Comparison of ENCODE assay signal across 7 mouse cellular contexts in the genomic region with DNA sequence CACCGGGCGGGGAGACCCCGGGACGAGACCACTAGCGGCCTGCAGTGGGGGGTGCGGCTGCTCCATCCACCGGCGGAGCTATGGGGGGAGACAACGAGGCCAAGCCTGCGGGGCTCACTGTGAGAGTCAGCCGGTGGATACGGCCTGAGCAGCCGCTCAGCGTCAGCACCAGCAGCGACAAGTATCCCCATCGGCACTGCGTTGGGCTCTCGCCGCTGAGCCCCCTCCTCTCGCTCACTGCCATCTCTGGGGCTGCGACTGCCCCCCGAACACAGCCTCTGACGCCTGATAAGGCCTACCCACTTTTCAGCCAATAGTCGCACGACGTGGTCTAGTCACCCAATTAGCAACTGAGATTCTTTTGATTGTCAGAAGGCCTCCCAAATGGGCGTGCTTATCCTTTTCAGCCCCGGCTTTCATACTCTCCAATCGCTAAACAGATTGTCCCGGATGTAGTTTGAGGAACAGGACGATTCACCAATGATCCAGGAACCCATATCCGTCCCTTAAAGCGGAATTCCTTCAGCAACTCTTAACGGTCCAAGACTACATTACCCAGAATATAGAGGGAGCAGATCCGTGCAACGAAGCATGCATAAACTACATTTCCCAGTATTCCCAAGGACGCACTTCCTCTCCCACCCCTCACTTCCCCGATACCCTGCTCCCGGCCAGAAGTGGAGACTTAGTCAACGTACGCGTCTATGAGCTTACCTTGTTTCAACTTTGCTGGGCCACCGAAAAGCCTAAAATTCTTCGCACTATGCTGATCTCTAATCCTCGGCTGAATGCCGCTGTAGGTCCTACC. TPM values are rescaled to one million over a fixed set of nuclear protein-coding genes. Genes with fewer than 3 reads are reported as not detected.
DNase-seq lines count a peak whose midpoint lies in the region; ATAC-seq lines count a peak whose summit lies in the region.

No protein-coding gene starts in this region.

- no peaks in the 10 kb centered on the region for H3K9me3 ChIP-seq in embryonic facial prominence, embryonic 11.5 days (replicated peaks; ENCODE audit: control insufficient read depth, low read length)
- no peaks in the 10 kb centered on the region for H3K9me3 ChIP-seq in limb, embryonic 10.5 days (replicated peaks)
- H3K9me3 ChIP-seq in midbrain, embryonic 13.5 days, result no peaks in the 10 kb centered on the region

- H3K4me3 ChIP-seq in embryonic facial prominence, embryonic 11.5 days (ENCODE audit: low read depth, low read length), result peak overlapping the region; percentile 64
- H3K4me3 ChIP-seq in limb, embryonic 10.5 days, result peak overlapping the region; percentile 70
- H3K4me3 ChIP-seq in midbrain, embryonic 13.5 days (replicated peaks), result peak overlapping the region; percentile 58

- H3K4me2 ChIP-seq in embryonic facial prominence, embryonic 11.5 days (ENCODE audit: low read depth, low read length), result peak overlapping the region; percentile 68
- peak overlapping the region; percentile 90 for H3K4me2 ChIP-seq in midbrain, embryonic 13.5 days (replicated peaks)

- no peaks in the 10 kb centered on the region; the same call in none of the 2 replicates for H3K36me3 ChIP-seq in embryonic facial prominence, embryonic 11.5 days (replicated peaks; ENCODE audit: control insufficient read depth, insufficient read depth, low read depth, low read length)
- H3K36me3 ChIP-seq in limb, embryonic 10.5 days, result peaks cover 22% of the 10 kb centered on the region
- peaks cover 12% of the 10 kb centered on the region for H3K36me3 ChIP-seq in midbrain, embryonic 13.5 days

- WGBS in embryonic facial prominence, embryonic 11.5 days, result under 1% methylated on average over 46 of the region's 46 CpGs
- under 1% methylated on average over 46 of the region's 46 CpGs for WGBS in limb, embryonic 10.5 days
- under 1% methylated on average over 46 of the region's 46 CpGs for WGBS in midbrain, embryonic 13.5 days

- H3K9ac ChIP-seq in embryonic facial prominence, embryonic 11.5 days (replicated peaks; ENCODE audit: low read length), result peak overlapping the region; percentile 86
- peak overlapping the region; percentile 73 for H3K9ac ChIP-seq in midbrain, embryonic 13.5 days (replicated peaks)

- ATAC-seq in embryonic facial prominence, embryonic 11.5 days (replicated peaks; ENCODE audit: insufficient number of reproducible peaks, low FRiP score, low TSS enrichment, low read depth), result peak; percentile 95
- ATAC-seq in granulocyte monocyte progenitor cell, adult 5-6 weeks (replicated peaks; ENCODE audit: poor library complexity, severe bottlenecking), result peak; percentile 53
- ATAC-seq in midbrain, embryonic 13.5 days, result peak; percentile 95

- no peaks in the 10 kb centered on the region for H3K27me3 ChIP-seq in embryonic facial prominence, embryonic 11.5 days (ENCODE audit: control insufficient read depth, insufficient read depth, low read length)
- H3K27me3 ChIP-seq in limb, embryonic 10.5 days (ENCODE audit: low read depth, poor library complexity, severe bottlenecking), result no peaks in the 10 kb centered on the region
- H3K27me3 ChIP-seq in midbrain, embryonic 13.5 days, result no peaks in the 10 kb centered on the region

- H3K27ac ChIP-seq in embryonic facial prominence, embryonic 11.5 days (replicated peaks; ENCODE audit: low read depth, low read length), result peak overlapping the region; percentile 89
- H3K27ac ChIP-seq in limb, embryonic 10.5 days, result peak overlapping the region; percentile 95
- H3K27ac ChIP-seq in midbrain, embryonic 13.5 days, result peak overlapping the region; percentile 95

- peak; percentile 94 for DNase-seq in adrenal gland, postnatal 14 days
- peak; percentile 98 for DNase-seq in embryonic facial prominence, embryonic 11.5 days (ENCODE audit: low spot score)
- DNase-seq in kidney, adult 11 months, result peak; percentile 99
- peak; percentile 87 for DNase-seq in limb, embryonic 10.5 days (ENCODE audit: low spot score)
- DNase-seq in spleen, adult 12 weeks (ENCODE audit: low spot score), result peak; percentile 78

- peaks cover 4% of the 10 kb centered on the region for H3K4me1 ChIP-seq in embryonic facial prominence, embryonic 11.5 days (ENCODE audit: control insufficient read depth, insufficient read depth, low read length)
- peaks cover 32% of the 10 kb centered on the region for H3K4me1 ChIP-seq in limb, embryonic 10.5 days
- peaks cover 35% of the 10 kb centered on the region for H3K4me1 ChIP-seq in midbrain, embryonic 13.5 days (replicated peaks)

RNA-seq across cellular contexts. Expression of a gene that starts 0.6 kb away (rescaled TPM):
- 54.2 and 56.4 TPM in 2 replicates for total RNA-seq in adrenal gland, postnatal 14 days (2021)
- 26.9 and 27.6 TPM in 2 replicates for polyA plus RNA-seq in embryonic facial prominence, embryonic 11.5 days (2014; fragmentation: Nextera tagmentation; extraction: Ambion mirVana)
- 26.6 and 27.2 TPM in 2 replicates for total RNA-seq in granulocyte monocyte progenitor cell, adult 5-6 weeks (2014; fragmentation: Nextera tagmentation)
- total RNA-seq in granulocyte monocyte progenitor cell, adult 5-6 weeks (2017), result 18.9 and 20.9 TPM in 2 replicates
- 24.7 and 26.7 TPM in 2 replicates for polyA plus RNA-seq in limb, embryonic 10.5 days (2016; fragmentation: Nextera tagmentation; extraction: Ambion mirVana)
- polyA plus RNA-seq in midbrain, embryonic 13.5 days (2015; fragmentation: Nextera tagmentation; extraction: Ambion mirVana), result 19.6 and 20.6 TPM in 2 replicates

RNA-seq across cellular contexts. Expression of a gene that starts 1.7 kb away (rescaled TPM):
- 38.5 and 45.1 TPM in 2 replicates for total RNA-seq in adrenal gland, postnatal 14 days (2021)
- polyA plus RNA-seq in embryonic facial prominence, embryonic 11.5 days (2014; fragmentation: Nextera tagmentation; extraction: Ambion mirVana), result 25.3 and 27.2 TPM in 2 replicates
- total RNA-seq in granulocyte monocyte progenitor cell, adult 5-6 weeks (2014; fragmentation: Nextera tagmentation), result 8.3 and 9.9 TPM in 2 replicates
- total RNA-seq in granulocyte monocyte progenitor cell, adult 5-6 weeks (2017), result 5.6 and 8.6 TPM in 2 replicates
- polyA plus RNA-seq in limb, embryonic 10.5 days (2016; fragmentation: Nextera tagmentation; extraction: Ambion mirVana), result 34.7 and 42.9 TPM in 2 replicates
- polyA plus RNA-seq in midbrain, embryonic 13.5 days (2015; fragmentation: Nextera tagmentation; extraction: Ambion mirVana), result 12.3 and 13.7 TPM in 2 replicates

RNA-seq across cellular contexts. Expression of a gene that starts 19.7 kb away (rescaled TPM):
- total RNA-seq in adrenal gland, postnatal 14 days (2021), result 181 and 603 TPM in 2 replicates
- polyA plus RNA-seq in embryonic facial prominence, embryonic 11.5 days (2014; fragmentation: Nextera tagmentation; extraction: Ambion mirVana), result 0.35 and 0.46 TPM in 2 replicates
- total RNA-seq in granulocyte monocyte progenitor cell, adult 5-6 weeks (2014; fragmentation: Nextera tagmentation), result 59.6 and 67.4 TPM in 2 replicates
- total RNA-seq in granulocyte monocyte progenitor cell, adult 5-6 weeks (2017), result 146 and 183 TPM in 2 replicates
- 0.03 and 0.15 TPM in 2 replicates for polyA plus RNA-seq in limb, embryonic 10.5 days (2016; fragmentation: Nextera tagmentation; extraction: Ambion mirVana)
- polyA plus RNA-seq in midbrain, embryonic 13.5 days (2015; fragmentation: Nextera tagmentation; extraction: Ambion mirVana), result 0.34 and 1.1 TPM in 2 replicates

RNA-seq across cellular contexts. Expression of a gene that starts 31.3 kb away (rescaled TPM):
- total RNA-seq in adrenal gland, postnatal 14 days (2021), result 2.8 and 9.7 TPM in 2 replicates
- polyA plus RNA-seq in embryonic facial prominence, embryonic 11.5 days (2014; fragmentation: Nextera tagmentation; extraction: Ambion mirVana), result 2.3 and 2.7 TPM in 2 replicates
- 139 and 141 TPM in 2 replicates for total RNA-seq in granulocyte monocyte progenitor cell, adult 5-6 weeks (2014; fragmentation: Nextera tagmentation)
- total RNA-seq in granulocyte monocyte progenitor cell, adult 5-6 weeks (2017), result 284 and 301 TPM in 2 replicates
- 1.1 and 1.3 TPM in 2 replicates for polyA plus RNA-seq in limb, embryonic 10.5 days (2016; fragmentation: Nextera tagmentation; extraction: Ambion mirVana)
- 1.2 and 1.3 TPM in 2 replicates for polyA plus RNA-seq in midbrain, embryonic 13.5 days (2015; fragmentation: Nextera tagmentation; extraction: Ambion mirVana)

RNA-seq across cellular contexts. Expression of a gene that starts 53.6 kb away (rescaled TPM):
- total RNA-seq in adrenal gland, postnatal 14 days (2021), result 0.19 and 0.53 TPM in 2 replicates
- 0.25 TPM in 1 of 2 replicates, not detected in the other for polyA plus RNA-seq in embryonic facial prominence, embryonic 11.5 days (2014; fragmentation: Nextera tagmentation; extraction: Ambion mirVana)
- 6.4 and 7.6 TPM in 2 replicates for total RNA-seq in granulocyte monocyte progenitor cell, adult 5-6 weeks (2014; fragmentation: Nextera tagmentation)
- total RNA-seq in granulocyte monocyte progenitor cell, adult 5-6 weeks (2017), result 5.2 and 5.8 TPM in 2 replicates
- 0.15 TPM in 2 replicates for polyA plus RNA-seq in limb, embryonic 10.5 days (2016; fragmentation: Nextera tagmentation; extraction: Ambion mirVana)
- polyA plus RNA-seq in midbrain, embryonic 13.5 days (2015; fragmentation: Nextera tagmentation; extraction: Ambion mirVana), result not detected in 2 replicates

Comparison
In these comparisons a context has a peak if more than half of its experiments do, and no peak if none do; other contexts are left out.
1. Peak in every context shown above with its lines: DNase-seq, ATAC-seq, H3K4me3 ChIP-seq and H3K27ac ChIP-seq.